Mouse (Mus musculus) bone marrow macrophage, adult 2 months (primary cell): ENCODE measurements at regions not wholly inside any gene's neighbourhood (a gene's known extent, or its start where the extent isn't known, plus 50 kb on each side); places are given as distances from the start of the nearest gene placed in this dataset.

Source experiments
- CTCF ChIP-seq: IDR thresholded peaks from 2 replicates; pipeline ENCODE4 v1.5.1; 2012; ENCODE audit warnings: low read depth, mild to moderate bottlenecking, low read length, moderate library complexity
- POLR2A ChIP-seq: IDR thresholded peaks from 2 replicates; pipeline ENCODE4 v1.6.1; 2012; ENCODE audit warnings: mild to moderate bottlenecking, low read depth, low read length, borderline replicate concordance

DNA sequence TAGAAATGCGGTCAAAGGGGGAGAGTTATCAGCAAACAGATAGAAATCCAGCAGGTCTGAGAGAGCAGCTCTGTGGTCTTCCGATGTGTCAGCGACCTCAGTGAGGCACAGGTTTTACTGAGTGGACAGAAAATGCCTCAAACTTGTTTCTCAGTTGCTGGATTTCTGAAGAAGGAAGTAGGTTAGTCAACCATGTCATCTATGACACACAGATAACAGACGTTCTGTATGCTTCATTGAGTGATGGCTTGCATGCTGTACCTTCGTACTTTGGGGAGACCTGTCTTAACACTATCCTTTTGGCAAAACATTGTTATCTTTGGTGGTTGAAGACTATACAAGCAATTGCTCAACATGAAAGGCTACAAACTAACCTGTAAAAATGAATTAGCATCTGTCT is 59.3 kb upstream of the Rgs1 start:
- TF ChIP-seq POLR2A (no peak), CTCF (no peak)
